20 mouse cellular contexts compared by ENCODE assay signal in the genomic region with DNA sequence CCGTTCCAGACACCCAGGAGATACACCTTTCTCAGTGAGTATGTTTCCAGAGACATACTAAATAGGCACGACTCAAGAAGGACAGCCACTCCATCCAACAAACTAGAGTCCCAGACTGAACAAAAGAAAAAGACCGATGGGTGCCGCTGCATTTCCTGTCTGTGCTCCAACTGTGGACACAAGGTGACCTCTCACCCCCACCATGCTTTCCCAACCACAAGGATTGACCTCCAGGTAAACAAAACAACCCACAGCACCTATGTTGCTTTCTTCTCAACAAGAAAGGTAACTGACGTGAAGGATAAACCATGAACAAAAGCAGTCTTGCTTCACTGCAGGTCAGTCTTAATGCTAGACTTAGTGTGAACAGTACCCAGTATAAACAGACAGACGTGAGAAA.
"Had no signal": no experiment of that assay in that cellular context is flagged by ENCODE, and none has a peak within 500 bp of the region (broad histone marks: within the 10 kb centered on the region; RNA-seq: fewer than 3 reads in every experiment).

No protein-coding gene starts in this region.

- H3K4me3 ChIP-seq: intestine, embryonic 15.5 days; layer of hippocampus, adult 2 months; left cerebral cortex, adult 2 months; limb, embryonic 12.5 days; limb, embryonic 15.5 days; midbrain, embryonic 12.5 days; midbrain, embryonic 15.5 days; neural tube, embryonic 13.5 days had no signal

- H3K4me2 ChIP-seq: intestine, embryonic 15.5 days; limb, embryonic 12.5 days; limb, embryonic 15.5 days; lung, embryonic 14.5 days; midbrain, embryonic 12.5 days; midbrain, embryonic 15.5 days; neural tube, embryonic 13.5 days had no signal

- H3K9ac ChIP-seq: intestine, embryonic 15.5 days; limb, embryonic 12.5 days; limb, embryonic 15.5 days; lung, embryonic 14.5 days; midbrain, embryonic 12.5 days; midbrain, embryonic 15.5 days; neural tube, embryonic 13.5 days had no signal

- H3K36me3 ChIP-seq: intestine, embryonic 15.5 days; limb, embryonic 12.5 days; limb, embryonic 15.5 days; midbrain, embryonic 12.5 days; midbrain, embryonic 15.5 days; neural tube, embryonic 13.5 days had no signal

- ATAC-seq: intestine, embryonic 15.5 days; lung, postnatal 0 days; midbrain, embryonic 15.5 days had no signal

- DNase-seq: kidney, adult 11 months; kidney, adult 9 months; kidney, postnatal 14 days; layer of hippocampus, adult 9-11 months; lung, embryonic 14.5 days; retina, postnatal 1 day; thymus, adult 2 months; thymus, postnatal 14 days; thymus, postnatal 4 days had no signal

- H3K27me3 ChIP-seq: intestine, embryonic 15.5 days; limb, embryonic 12.5 days; limb, embryonic 15.5 days; midbrain, embryonic 12.5 days; midbrain, embryonic 15.5 days; neural tube, embryonic 13.5 days had no signal

- H3K27ac ChIP-seq: intestine, embryonic 15.5 days; limb, embryonic 15.5 days; macrophage; midbrain, embryonic 12.5 days; midbrain, embryonic 15.5 days; neural tube, embryonic 13.5 days; stomach, postnatal 0 days had no signal

- H3K9me3 ChIP-seq: intestine, embryonic 15.5 days; limb, embryonic 12.5 days; limb, embryonic 15.5 days; midbrain, embryonic 12.5 days; midbrain, embryonic 15.5 days; neural tube, embryonic 13.5 days had no signal
